Mouse (Mus musculus) G1E (cell line): ENCODE results near the gene Cyyr1. TPM values are rescaled to one million over a fixed set of nuclear protein-coding genes. Genes with fewer than 3 reads are reported as not detected.

Source experiments
- ATAC-seq: 2 replicates; pipeline ENCODE4 v1.8.0; 2016; ENCODE audit warnings: mild to moderate bottlenecking; ENCODE audit not compliant: insufficient number of reproducible peaks, poor library complexity, low FRiP score, severe bottlenecking; ENCODE audit errors: extremely low read depth
- DNase-seq: peaks from one replicate; pipeline ENCODE4 v3.0.0; 2012; ENCODE audit warnings: low spot score
- H3K27me3 ChIP-seq: 2 replicates; pipeline ENCODE4 v1.6.1; 2012; ENCODE audit warnings: mild to moderate bottlenecking, low read length, inconsistent platforms; ENCODE audit not compliant: insufficient read depth
- H3K36me3 ChIP-seq: replicated peaks from 2 replicates; pipeline ENCODE3; 2012; ENCODE audit warnings: mild to moderate bottlenecking, inconsistent platforms
- H3K4me1 ChIP-seq: 2 replicates; pipeline ENCODE4 v1.6.1; 2012; ENCODE audit warnings: low read depth, low read length, inconsistent platforms, mixed read lengths; ENCODE audit not compliant: insufficient read depth
- H3K4me3 ChIP-seq: 2 replicates; pipeline ENCODE4 v1.5.1; 2012; ENCODE audit warnings: low read depth, mild to moderate bottlenecking, inconsistent platforms, low read length, moderate library complexity, mixed read lengths
- H3K9me3 ChIP-seq: replicated peaks from 2 replicates; pipeline ENCODE4 v1.6.1; 2012; ENCODE audit warnings: inconsistent platforms
- CTCF ChIP-seq: IDR thresholded peaks from 2 replicates; pipeline ENCODE4 v1.5.1; 2012; ENCODE audit warnings: low read depth, low read length, inconsistent platforms, mixed read lengths
- GATA1 ChIP-seq: IDR thresholded peaks from 2 replicates; pipeline ENCODE4 v1.6.1; 2012; ENCODE audit warnings: borderline replicate concordance, low read length, inconsistent platforms, mixed read lengths
- GATA2 ChIP-seq: IDR thresholded peaks from 2 replicates; pipeline ENCODE4 v1.6.1; 2012; ENCODE audit warnings: low read depth, low read length, inconsistent platforms, borderline replicate concordance
- POLR2AphosphoS5 ChIP-seq: IDR thresholded peaks from 2 replicates; pipeline ENCODE4 v1.6.1; 2012; ENCODE audit warnings: low read depth, low read length, inconsistent platforms; ENCODE audit not compliant: insufficient replicate concordance
- TAL1 ChIP-seq: conservative IDR thresholded peaks from 2 replicates; pipeline ENCODE4 v1.6.1; 2012; ENCODE audit warnings: low read depth, low read length, inconsistent platforms, mixed read lengths
- polyA plus RNA-seq: library from polyadenylated mRNA; stranded (reverse); fragments of >175 nt; gene quantifications from 2 replicates; pipeline ENCODE4 v1.2.3, GENCODE M21; 2012
- total RNA-seq, 2 experiments: library from RNA; stranded (forward) in 1 of 2; stranded (reverse) in 1 of 2; fragments of 200-1000 nt in 1 of 2; fragments of >200 nt in 1 of 2; fragmentation: Nextera tagmentation in 1 of 2; gene quantifications; 2 replicates each; pipeline ENCODE4 v1.2.3; 2014 to 2017

Gene Cyyr1
- total and polyA plus RNA-seq, 3 experiments, result 0.44 TPM; not detected in 2

GRCm38 (mm10) chr16:85429173-85429572 is 124.0 kb downstream of the Cyyr1 start:
- Histone ChIP-seq H3K27me3 (no peaks in the 10 kb centered on the region), H3K4me1 (no peaks in the 10 kb centered on the region), H3K4me3 (no peak overlapping the region), H3K36me3 (no peaks in the 10 kb centered on the region), H3K9me3 (peaks cover 21% of the 10 kb centered on the region)
- ATAC-seq, result no peak
- DNase-seq, result no peak
- no peak for TF ChIP-seq CTCF
- no peak for TF ChIP-seq POLR2AphosphoS5
- TF ChIP-seq TAL1, result no peak

DNA sequence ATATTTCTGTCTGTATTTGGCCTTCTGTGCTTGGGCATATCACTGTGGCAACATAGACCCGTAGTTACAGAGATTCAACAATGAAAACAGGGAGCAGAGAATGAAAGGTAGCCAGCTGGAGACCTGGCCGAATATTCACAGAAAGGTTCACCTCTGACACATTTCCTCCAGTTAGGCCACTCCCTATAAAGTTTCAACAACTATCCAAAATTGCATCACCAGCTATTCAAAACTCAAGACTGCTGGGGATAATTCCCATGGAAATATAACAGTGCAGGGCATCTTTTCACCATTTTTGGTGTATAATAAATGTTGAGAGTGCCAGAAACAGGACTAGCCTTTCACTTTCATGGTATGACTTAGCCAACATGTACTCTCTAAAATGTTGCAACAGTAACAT is 130.3 kb downstream of the Cyyr1 start:
- Histone ChIP-seq H3K36me3 (no peaks in the 10 kb centered on the region), H3K4me1 (no peaks in the 10 kb centered on the region), H3K4me3 (no peak overlapping the region), H3K27me3 (no peaks in the 10 kb centered on the region), H3K9me3 (peaks cover 16% of the 10 kb centered on the region)
- no peak for DNase-seq
- ATAC-seq, result no peak
- TF ChIP-seq CTCF (no peak), GATA1 (no peak), POLR2AphosphoS5 (no peak), TAL1 (no peak), GATA2 (no peak)

DNA sequence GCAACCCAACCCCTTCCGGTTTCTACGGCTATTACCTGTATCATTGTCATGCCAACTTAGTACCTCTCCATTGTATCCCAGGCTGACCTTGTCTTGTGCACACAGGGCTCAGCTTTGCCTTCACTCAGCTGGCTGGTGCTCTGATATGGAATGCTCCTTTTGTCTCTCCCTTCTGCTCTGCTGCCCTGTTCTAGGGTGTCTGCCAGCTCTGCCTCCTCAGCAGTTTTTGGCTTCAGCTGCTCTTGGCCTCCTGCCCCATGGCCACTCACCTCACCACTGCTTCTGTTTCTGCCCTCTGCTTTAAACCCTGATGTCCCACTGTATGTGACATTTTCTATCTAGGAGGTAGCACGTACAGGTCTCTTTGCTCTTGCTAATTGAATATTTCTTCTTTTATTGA is 137.8 kb downstream of the Cyyr1 start:
- Histone ChIP-seq H3K9me3 (peaks cover 14% of the 10 kb centered on the region), H3K27me3 (no peaks in the 10 kb centered on the region), H3K4me3 (no peak overlapping the region), H3K4me1 (no peaks in the 10 kb centered on the region), H3K36me3 (no peaks in the 10 kb centered on the region)
- no peak for TF ChIP-seq CTCF
- TF ChIP-seq TAL1, result no peak
- TF ChIP-seq GATA1, result no peak
- no peak for TF ChIP-seq POLR2AphosphoS5
- no peak for TF ChIP-seq GATA2
- DNase-seq (no peak), ATAC-seq (no peak; the same call in 1 of the 2 replicates)

- H3K4me3 ChIP-seq, result no peak overlapping the region
- H3K36me3 ChIP-seq, result no peaks in the 10 kb centered on the region
- H3K27me3 ChIP-seq, result no peaks in the 10 kb centered on the region
- H3K4me1 ChIP-seq, result no peaks in the 10 kb centered on the region
- H3K9me3 ChIP-seq, result peaks cover 34% of the 10 kb centered on the region
- DNase-seq, result no peak
- TF ChIP-seq GATA2 (no peak), GATA1 (no peak), POLR2AphosphoS5 (no peak), CTCF (no peak), TAL1 (no peak)
- ATAC-seq, result no peak
Observed at GRCm38 (mm10) chr16:85393430-85393948, 159.7 kb downstream of the Cyyr1 start.

DNA sequence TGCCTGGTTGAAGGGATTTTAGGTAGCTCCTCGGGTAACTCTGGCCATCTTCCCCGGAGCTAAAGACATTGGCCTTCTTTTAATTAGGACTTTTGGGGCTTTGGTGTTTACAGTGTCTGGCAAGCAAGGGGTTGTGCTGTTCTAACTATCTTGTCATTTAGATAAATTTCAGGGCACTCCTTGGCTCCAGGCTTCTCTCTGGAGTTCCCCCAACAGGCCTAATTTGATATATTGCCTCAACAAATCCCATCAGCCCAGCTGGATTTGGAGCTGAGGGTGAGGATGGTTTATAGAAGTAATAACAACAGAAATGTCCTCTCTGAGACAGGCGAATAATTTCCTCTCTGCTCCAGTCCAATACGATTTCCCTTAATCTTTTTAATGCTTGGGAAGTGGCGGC is 166.4 kb downstream of the Cyyr1 start:
- no peak overlapping the region for H3K4me3 ChIP-seq
- ATAC-seq, result no peak
- DNase-seq, result no peak
- H3K27me3 ChIP-seq, result no peaks in the 10 kb centered on the region
- H3K9me3 ChIP-seq, result peaks cover 15% of the 10 kb centered on the region
- no peaks in the 10 kb centered on the region for H3K4me1 ChIP-seq
- TF ChIP-seq CTCF, result no peak
- no peak for TF ChIP-seq GATA2
- TF ChIP-seq GATA1, result no peak
- TF ChIP-seq POLR2AphosphoS5, result no peak
- no peak for TF ChIP-seq TAL1
- no peaks in the 10 kb centered on the region for H3K36me3 ChIP-seq

Other genes with a start within 250 kb of the Cyyr1 start
- not detected in 2 replicates for gene Adamts1, start 249.7 kb upstream of the Cyyr1 start, total RNA-seq (2014; fragmentation: Nextera tagmentation)
- 0.06 and 0.11 TPM in 2 replicates for gene Adamts1, start 249.7 kb upstream of the Cyyr1 start, total RNA-seq (2017)
- gene Adamts1, start 249.7 kb upstream of the Cyyr1 start, polyA plus RNA-seq, result not detected in 2 replicates